Mouse (Mus musculus): Measurements from ENCODE around the gene Ptcra. TPM values are rescaled to one million over a fixed set of nuclear protein-coding genes. Genes with fewer than 3 reads are reported as not detected.

Gene Ptcra
- polyA plus RNA-seq, 1 experiment = 0.23 TPM

- Histone ChIP-seq H3K4me3 (ENCODE audit: control insufficient read depth, low read depth, low read length) (peak overlapping the region; percentile 100), H3K27ac (ENCODE audit: control insufficient read depth, insufficient read depth, low read depth, low read length) (no peak overlapping the region), H3K36me3 (ENCODE audit: control insufficient read depth, insufficient read depth, low read length) (no peaks in the 10 kb centered on the region), H3K27me3 (ENCODE audit: control insufficient read depth, insufficient read depth, low read length) (no peaks in the 10 kb centered on the region), H3K4me1 (ENCODE audit: control insufficient read depth, insufficient read depth, low read length) (peaks cover 2% of the 10 kb centered on the region)
- TF ChIP-seq CTCF (IDR thresholded peaks at IDR 0.05; ENCODE audit: control insufficient read depth, insufficient read depth, insufficient replicate concordance, low read depth, low read length) = no peak
These were observed 51.1 kb downstream of the Ptcra start for GRCm38 (mm10) chr17:46712442-46712841.

- H3K36me3 ChIP-seq (ENCODE audit: control insufficient read depth, insufficient read depth, low read length) = no peaks in the 10 kb centered on the region
- H3K4me1 ChIP-seq (ENCODE audit: control insufficient read depth, insufficient read depth, low read length) = peaks cover 2% of the 10 kb centered on the region
- TF ChIP-seq POLR2A (IDR thresholded peaks at IDR 0.05; ENCODE audit: control insufficient read depth, low read depth, low read length) (no peak), CTCF (IDR thresholded peaks at IDR 0.05; ENCODE audit: control insufficient read depth, insufficient read depth, insufficient replicate concordance, low read depth, low read length) (no peak)
- H3K27ac ChIP-seq (ENCODE audit: control insufficient read depth, insufficient read depth, low read depth, low read length) = peak overlapping the region; percentile 91
- no peaks in the 10 kb centered on the region for H3K27me3 ChIP-seq (ENCODE audit: control insufficient read depth, insufficient read depth, low read length)
- peak overlapping the region; percentile 100 for H3K4me3 ChIP-seq (ENCODE audit: control insufficient read depth, low read depth, low read length)
These were observed 51.8 kb downstream of the Ptcra start for GRCm38 (mm10) chr17:46711612-46712271.

GRCm38 (mm10) chr17:46710959-46711597 is 52.4 kb downstream of the Ptcra start, which contains the start of gene Pex6:
Gene Pex6, plus strand, starts transcription at chr17:46711463.
- TF ChIP-seq POLR2A (IDR thresholded peaks at IDR 0.05; ENCODE audit: control insufficient read depth, low read depth, low read length) = peak; percentile 87
- TF ChIP-seq CTCF (IDR thresholded peaks at IDR 0.05; ENCODE audit: control insufficient read depth, insufficient read depth, insufficient replicate concordance, low read depth, low read length) = no peak
- Histone ChIP-seq H3K27ac (ENCODE audit: control insufficient read depth, insufficient read depth, low read depth, low read length) (peak within 1 kb of the TSS; percentile 91), H3K4me1 (ENCODE audit: control insufficient read depth, insufficient read depth, low read length) (peaks cover 4% of the 10 kb centered on the region), H3K4me3 (ENCODE audit: control insufficient read depth, low read depth, low read length) (peak within 1 kb of the TSS; percentile 100), H3K36me3 (ENCODE audit: control insufficient read depth, insufficient read depth, low read length) (no peaks in the 10 kb centered on the region), H3K27me3 (ENCODE audit: control insufficient read depth, insufficient read depth, low read length) (no peaks in the 10 kb centered on the region)

GRCm38 (mm10) chr17:46706375-46707089 is 57.0 kb downstream of the Ptcra start:
- Histone ChIP-seq H3K36me3 (ENCODE audit: control insufficient read depth, insufficient read depth, low read length) (no peaks in the 10 kb centered on the region), H3K4me3 (ENCODE audit: control insufficient read depth, low read depth, low read length) (no peak overlapping the region), H3K27me3 (ENCODE audit: control insufficient read depth, insufficient read depth, low read length) (no peaks in the 10 kb centered on the region), H3K27ac (ENCODE audit: control insufficient read depth, insufficient read depth, low read depth, low read length) (no peak overlapping the region), H3K4me1 (ENCODE audit: control insufficient read depth, insufficient read depth, low read length) (peaks cover 14% of the 10 kb centered on the region)
- TF ChIP-seq CTCF (IDR thresholded peaks at IDR 0.05; ENCODE audit: control insufficient read depth, insufficient read depth, insufficient replicate concordance, low read depth, low read length) (no peak), POLR2A (IDR thresholded peaks at IDR 0.05; ENCODE audit: control insufficient read depth, low read depth, low read length) (no peak)

Other genes starting within 250 kb of the Ptcra start
- 20.5 and 22.4 TPM in 2 replicates for gene Cul9, start 217.3 kb downstream of the Ptcra start, polyA plus RNA-seq (2012; rRNA removed)
- gene Srf, start 207.5 kb downstream of the Ptcra start, polyA plus RNA-seq (2012; rRNA removed) = 96.2 and 106 TPM in 2 replicates
- gene Ptk7, start 134.2 kb downstream of the Ptcra start, polyA plus RNA-seq (2012; rRNA removed) = 3.1 and 3.2 TPM in 2 replicates
- 20.7 and 22.7 TPM in 2 replicates for gene Klc4, start 117.7 kb downstream of the Ptcra start, polyA plus RNA-seq (2012; rRNA removed)
- 25.5 and 33.7 TPM in 2 replicates for gene Mrpl2, start 117.5 kb downstream of the Ptcra start, polyA plus RNA-seq (2012; rRNA removed)
- 6.7 and 7.6 TPM in 2 replicates for gene Cul7, start 113.4 kb downstream of the Ptcra start, polyA plus RNA-seq (2012; rRNA removed)
- gene Rrp36, start 89.4 kb downstream of the Ptcra start, polyA plus RNA-seq (2012; rRNA removed) = 11.2 and 12.5 TPM in 2 replicates
- gene Mea1, start 84.9 kb downstream of the Ptcra start, polyA plus RNA-seq (2012; rRNA removed) = 1,562 and 1,699 TPM in 2 replicates
- 626 and 644 TPM in 2 replicates for gene Klhdc3, start 82.8 kb downstream of the Ptcra start, polyA plus RNA-seq (2012; rRNA removed)
- gene Ppp2r5d, start 58.6 kb downstream of the Ptcra start, polyA plus RNA-seq (2012; rRNA removed) = 12.4 and 12.9 TPM in 2 replicates
- gene Pex6, start 52.2 kb downstream of the Ptcra start, polyA plus RNA-seq (2012; rRNA removed) = 43.4 and 43.9 TPM in 2 replicates
- 2.3 and 3.7 TPM in 2 replicates for gene Gnmt, start 34.5 kb downstream of the Ptcra start, polyA plus RNA-seq (2012; rRNA removed)
- 18.9 and 20.6 TPM in 2 replicates for gene Cnpy3, start 11.5 kb downstream of the Ptcra start, polyA plus RNA-seq (2012; rRNA removed)
- 86.6 and 89.2 TPM in 2 replicates for gene 2310039H08Rik, start 8.9 kb upstream of the Ptcra start, polyA plus RNA-seq (2012; rRNA removed)
- 13.3 and 14.1 TPM in 2 replicates for gene Rpl7l1, start 19.0 kb upstream of the Ptcra start, polyA plus RNA-seq (2012; rRNA removed)
- 11.0 and 13.2 TPM in 2 replicates for gene Bicral, start 94.8 kb upstream of the Ptcra start, polyA plus RNA-seq (2012; rRNA removed)
- 54.5 and 61.3 TPM in 2 replicates for gene Tbcc, start 127.0 kb upstream of the Ptcra start, polyA plus RNA-seq (2012; rRNA removed)
- gene Prph2, start 146.7 kb upstream of the Ptcra start, polyA plus RNA-seq (2012; rRNA removed) = 2.0 and 2.9 TPM in 2 replicates
- gene Ubr2, start 246.8 kb upstream of the Ptcra start, polyA plus RNA-seq (2012; rRNA removed) = 7.1 and 10.2 TPM in 2 replicates